Mouse (Mus musculus): ENCODE data around the gene Neurl3. TPM values are rescaled to one million over a fixed set of nuclear protein-coding genes. Genes with fewer than 3 reads are reported as not detected.
A peak's percentile ranks its signal among the peaks of the same experiment; 100 is the strongest.

The Neurl3 gene
- polyA plus RNA-seq, 1 experiment: 62.7 TPM

GRCm38 (mm10) chr1:36235057-36235639, 39.3 kb downstream of the Neurl3 start:
- Histone ChIP-seq H3K4me3 (replicated peaks; ENCODE audit: control insufficient read depth, low read depth, low read length) (no peak overlapping the region), H3K27ac (ENCODE audit: control insufficient read depth, insufficient read depth, low read depth, low read length, poor library complexity) (no peak overlapping the region), H3K4me1 (ENCODE audit: control insufficient read depth, insufficient read depth, low read length) (peaks cover 9% of the 10 kb centered on the region)
- no peak for TF ChIP-seq CTCF (IDR thresholded peaks at IDR 0.05; ENCODE audit: control insufficient read depth, insufficient read depth, low read length)
- TF ChIP-seq POLR2A (IDR thresholded peaks at IDR 0.05; ENCODE audit: borderline replicate concordance, control insufficient read depth, low read depth, low read length): no peak
- WGBS: 41% methylated on average over 9 of the region's 9 CpGs

GRCm38 (mm10) chr1:36233218-36233617, 41.3 kb downstream of the Neurl3 start:
- Histone ChIP-seq H3K4me1 (ENCODE audit: control insufficient read depth, insufficient read depth, low read length) (peaks cover 7% of the 10 kb centered on the region), H3K27ac (ENCODE audit: control insufficient read depth, insufficient read depth, low read depth, low read length, poor library complexity) (no peak overlapping the region), H3K4me3 (replicated peaks; ENCODE audit: control insufficient read depth, low read depth, low read length) (no peak overlapping the region)
- no peak for TF ChIP-seq POLR2A (IDR thresholded peaks at IDR 0.05; ENCODE audit: borderline replicate concordance, control insufficient read depth, low read depth, low read length)
- TF ChIP-seq CTCF (IDR thresholded peaks at IDR 0.05; ENCODE audit: control insufficient read depth, insufficient read depth, low read length): no peak
- WGBS: 53% methylated on average over 6 of the region's 6 CpGs

DNA sequence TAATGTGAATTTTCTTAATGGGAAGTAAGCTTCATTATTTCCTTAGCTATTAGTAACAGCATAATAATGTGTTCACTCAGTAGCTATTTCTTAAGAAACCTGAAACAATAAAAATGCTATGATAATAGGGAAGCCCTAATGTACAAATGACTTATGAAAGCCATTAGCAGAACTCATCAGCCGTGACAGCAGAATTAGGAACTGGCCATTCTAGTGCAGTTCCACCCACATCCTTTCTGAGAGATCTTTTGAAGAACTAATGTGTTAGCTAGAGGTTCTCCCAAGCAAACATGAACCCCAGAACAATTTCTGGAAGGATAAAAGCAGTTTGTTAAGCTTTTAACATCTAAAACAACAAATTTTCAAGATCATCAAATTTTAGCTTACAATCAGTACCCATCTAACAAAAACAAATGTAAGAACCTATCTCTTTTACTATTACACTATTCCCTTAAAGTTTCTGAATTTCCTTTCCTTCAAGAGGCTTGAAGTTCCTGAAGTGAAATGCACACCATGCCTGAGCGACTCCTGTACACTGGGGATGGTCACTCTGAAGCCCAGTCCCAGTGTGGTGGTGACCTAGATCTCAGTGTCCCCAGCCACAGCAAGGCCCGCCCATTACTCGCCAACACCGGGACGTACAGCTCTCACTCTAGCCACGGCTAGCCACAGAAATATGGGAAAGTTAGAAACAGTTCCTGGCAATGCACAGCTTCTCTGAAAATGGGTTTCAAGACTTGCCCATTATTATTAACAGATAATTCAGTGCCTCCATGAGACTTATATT, 43.4 kb downstream of the Neurl3 start:
- no peak for TF ChIP-seq POLR2A (IDR thresholded peaks at IDR 0.05; ENCODE audit: borderline replicate concordance, control insufficient read depth, low read depth, low read length)
- no peak for TF ChIP-seq CTCF (IDR thresholded peaks at IDR 0.05; ENCODE audit: control insufficient read depth, insufficient read depth, low read length)
- 47% methylated on average over 7 of the region's 7 CpGs for WGBS
- Histone ChIP-seq H3K27ac (ENCODE audit: control insufficient read depth, insufficient read depth, low read depth, low read length, poor library complexity) (0 out of 2 replicates have a peak overlapping the region, but pooled peaks have one; percentile 30), H3K4me1 (ENCODE audit: control insufficient read depth, insufficient read depth, low read length) (peaks cover 7% of the 10 kb centered on the region), H3K4me3 (replicated peaks; ENCODE audit: control insufficient read depth, low read depth, low read length) (no peak overlapping the region)

GRCm38 (mm10) chr1:36228461-36228860, 46.0 kb downstream of the Neurl3 start:
- TF ChIP-seq CTCF (IDR thresholded peaks at IDR 0.05; ENCODE audit: control insufficient read depth, insufficient read depth, low read length): no peak
- no peak for TF ChIP-seq POLR2A (IDR thresholded peaks at IDR 0.05; ENCODE audit: borderline replicate concordance, control insufficient read depth, low read depth, low read length)
- H3K27ac ChIP-seq (ENCODE audit: control insufficient read depth, insufficient read depth, low read depth, low read length, poor library complexity): no peak overlapping the region
- H3K4me3 ChIP-seq (replicated peaks; ENCODE audit: control insufficient read depth, low read depth, low read length): no peak overlapping the region
- H3K4me1 ChIP-seq (ENCODE audit: control insufficient read depth, insufficient read depth, low read length): peaks cover 2% of the 10 kb centered on the region
- WGBS: 86% methylated on average over 9 of the region's 9 CpGs

- Histone ChIP-seq H3K4me3 (replicated peaks; ENCODE audit: control insufficient read depth, low read depth, low read length) (no peak overlapping the region), H3K27ac (ENCODE audit: control insufficient read depth, insufficient read depth, low read depth, low read length, poor library complexity) (no peak overlapping the region), H3K4me1 (ENCODE audit: control insufficient read depth, insufficient read depth, low read length) (no peaks in the 10 kb centered on the region)
- TF ChIP-seq CTCF (IDR thresholded peaks at IDR 0.05; ENCODE audit: control insufficient read depth, insufficient read depth, low read length): no peak
- TF ChIP-seq POLR2A (IDR thresholded peaks at IDR 0.05; ENCODE audit: borderline replicate concordance, control insufficient read depth, low read depth, low read length): no peak
- 85% methylated on average over 3 of the region's 3 CpGs for WGBS
Observed at GRCm38 (mm10) chr1:36224648-36225047, 49.8 kb downstream of the Neurl3 start.

Other genes starting within 250 kb of the Neurl3 start
- gene Hs6st1, start 206.3 kb downstream of the Neurl3 start, polyA plus RNA-seq (2011; ENCODE audit: insufficient read depth, insufficient read length, low replicate concordance, missing spikeins): 42.4 and 47.6 TPM in 2 replicates
- 14.8 and 33.9 TPM in 2 replicates for gene Uggt1, start 30.0 kb downstream of the Neurl3 start, polyA plus RNA-seq (2011; ENCODE audit: insufficient read depth, insufficient read length, low replicate concordance, missing spikeins)
- gene Arid5a, start 33.1 kb upstream of the Neurl3 start, polyA plus RNA-seq (2011; ENCODE audit: insufficient read depth, insufficient read length, low replicate concordance, missing spikeins): 14.3 and 36.7 TPM in 2 replicates
- gene Kansl3, start 94.5 kb upstream of the Neurl3 start, polyA plus RNA-seq (2011; ENCODE audit: insufficient read depth, insufficient read length, low replicate concordance, missing spikeins): 12.2 and 27.8 TPM in 2 replicates
- gene Fer1l5, start 97.6 kb upstream of the Neurl3 start, polyA plus RNA-seq (2011; ENCODE audit: insufficient read depth, insufficient read length, low replicate concordance, missing spikeins): not detected in 2 replicates
- gene Lman2l, start 170.6 kb upstream of the Neurl3 start, polyA plus RNA-seq (2011; ENCODE audit: insufficient read depth, insufficient read length, low replicate concordance, missing spikeins): 13.4 and 34.0 TPM in 2 replicates
- gene Cnnm4, start 196.9 kb upstream of the Neurl3 start, polyA plus RNA-seq (2011; ENCODE audit: insufficient read depth, insufficient read length, low replicate concordance, missing spikeins): 2.3 and 4.2 TPM in 2 replicates
- gene Cnnm3, start 237.2 kb upstream of the Neurl3 start, polyA plus RNA-seq (2011; ENCODE audit: insufficient read depth, insufficient read length, low replicate concordance, missing spikeins): 3.9 and 10.9 TPM in 2 replicates

Measured in bone marrow, adult 2 months (tissue).